Mouse (Mus musculus): Measurements from ENCODE around the gene Myo3a. TPM values are rescaled to one million over a fixed set of nuclear protein-coding genes. Genes with fewer than 3 reads are reported as not detected.
"Not testable (repeated sequence)": the region's sequence is repeated elsewhere in the genome, so short reads cannot be mapped to it uniquely, and the experiment has no call there.

The Myo3a gene
- 0.15 and 0.22 TPM in 2 replicates for polyA plus RNA-seq (2015; fragmentation: Nextera tagmentation; extraction: Ambion mirVana)

DNA sequence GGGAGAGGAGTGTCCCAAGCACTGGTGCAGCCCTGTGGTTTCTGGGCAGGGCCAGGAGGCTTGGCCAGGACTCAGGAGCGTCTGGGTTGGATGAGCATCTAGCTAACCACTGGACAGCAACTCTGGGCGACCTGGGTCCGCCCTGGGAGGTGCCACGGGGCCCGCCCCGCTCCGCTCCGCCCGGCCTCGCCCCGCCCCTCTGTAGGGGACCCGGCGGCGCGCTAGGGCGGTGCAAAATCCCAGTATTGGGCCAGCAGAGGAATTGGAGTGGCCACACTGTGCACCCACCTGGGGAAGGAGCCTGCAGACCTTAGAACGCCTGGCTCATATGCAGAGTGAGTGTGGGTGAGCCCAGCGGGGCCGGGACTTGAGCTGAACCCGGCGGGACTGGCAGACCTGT is at the start of gene Myo3a:
Gene Myo3a, plus strand, starts transcription at position 196 of the 400 bp plus-strand sequence.
- H3K4me1 ChIP-seq = no peaks in the 10 kb centered on the region
- H3K9ac ChIP-seq = no peak within 1 kb of the TSS
- peak; percentile 82 for ATAC-seq (ENCODE audit: insufficient read depth, low FRiP score, low read depth)
- 3% methylated on average over 21 of the region's 21 CpGs for WGBS
- H3K27me3 ChIP-seq (replicated peaks) = no peaks in the 10 kb centered on the region
- H3K4me2 ChIP-seq = peak within 1 kb of the TSS; percentile 51
- no peak within 1 kb of the TSS for H3K27ac ChIP-seq
- peak within 1 kb of the TSS; percentile 30 for H3K4me3 ChIP-seq (replicated peaks)
- no peaks in the 10 kb centered on the region for H3K9me3 ChIP-seq
- no peaks in the 10 kb centered on the region for H3K36me3 ChIP-seq

GRCm38 (mm10) chr2:22250462-22250861 is 23.2 kb downstream of the Myo3a start:
- Histone ChIP-seq H3K27ac (no peak overlapping the region), H3K36me3 (no peaks in the 10 kb centered on the region), H3K4me1 (no peaks in the 10 kb centered on the region), H3K9me3 (no peaks in the 10 kb centered on the region), H3K27me3 (replicated peaks) (no peaks in the 10 kb centered on the region), H3K9ac (no peak overlapping the region), H3K4me3 (replicated peaks) (no peak overlapping the region), H3K4me2 (no peak overlapping the region)
- ATAC-seq (ENCODE audit: insufficient read depth, low FRiP score, low read depth) = no peak
- 61% methylated on average over 3 of the region's 3 CpGs for WGBS

DNA sequence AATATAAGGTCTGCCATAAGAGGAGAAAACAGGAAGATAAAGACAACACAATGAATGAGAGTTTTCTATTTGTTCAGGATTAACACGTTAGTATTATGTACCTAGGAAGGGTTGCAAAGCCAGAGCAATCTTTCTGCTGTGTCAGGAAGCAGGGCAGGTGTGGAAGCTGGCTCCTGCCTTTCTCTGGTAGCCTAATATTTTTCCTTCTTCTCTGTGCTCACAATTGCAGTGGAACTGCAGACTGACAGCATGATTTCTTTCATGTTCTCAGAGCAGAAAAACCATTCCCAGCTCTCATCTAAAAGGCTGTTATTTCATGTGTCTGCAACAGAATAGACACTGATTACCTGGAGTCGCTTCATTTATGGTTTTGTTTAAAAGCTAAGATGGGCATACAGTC is 23.7 kb downstream of the Myo3a start:
- H3K36me3 ChIP-seq = no peaks in the 10 kb centered on the region
- H3K9me3 ChIP-seq = no peaks in the 10 kb centered on the region
- no peak overlapping the region for H3K9ac ChIP-seq
- H3K4me2 ChIP-seq = no peak overlapping the region
- no peak overlapping the region for H3K4me3 ChIP-seq (replicated peaks)
- H3K27ac ChIP-seq = no peak overlapping the region
- WGBS = 58% methylated on average over 2 of the region's 2 CpGs
- no peaks in the 10 kb centered on the region for H3K27me3 ChIP-seq (replicated peaks)
- no peaks in the 10 kb centered on the region for H3K4me1 ChIP-seq
- no peak for ATAC-seq (ENCODE audit: insufficient read depth, low FRiP score, low read depth)

- Histone ChIP-seq H3K4me3 (replicated peaks) (no peak overlapping the region), H3K27ac (no peak overlapping the region), H3K9ac (no peak overlapping the region), H3K9me3 (no peaks in the 10 kb centered on the region), H3K27me3 (replicated peaks) (no peaks in the 10 kb centered on the region), H3K4me1 (no peaks in the 10 kb centered on the region), H3K4me2 (no peak overlapping the region), H3K36me3 (no peaks in the 10 kb centered on the region)
- ATAC-seq (ENCODE audit: insufficient read depth, low FRiP score, low read depth) = no peak
Measured at GRCm38 (mm10) chr2:22255600-22255999, 28.3 kb downstream of the Myo3a start.

GRCm38 (mm10) chr2:22271555-22271954 is 44.3 kb downstream of the Myo3a start:
- ATAC-seq (ENCODE audit: insufficient read depth, low FRiP score, low read depth) = no peak

GRCm38 (mm10) chr2:22285366-22285765 is 58.1 kb downstream of the Myo3a start:
- no peak overlapping the region for H3K9ac ChIP-seq
- H3K36me3 ChIP-seq = no peaks in the 10 kb centered on the region
- H3K4me1 ChIP-seq = no peaks in the 10 kb centered on the region
- no peak for ATAC-seq (ENCODE audit: insufficient read depth, low FRiP score, low read depth)
- H3K4me2 ChIP-seq = no peak overlapping the region
- H3K27me3 ChIP-seq (replicated peaks) = no peaks in the 10 kb centered on the region
- H3K4me3 ChIP-seq (replicated peaks) = no peak overlapping the region
- no peak overlapping the region for H3K27ac ChIP-seq
- WGBS = 47% methylated on average over 2 of the region's 2 CpGs
- no peaks in the 10 kb centered on the region for H3K9me3 ChIP-seq

More at GRCm38 (mm10) chr2:22271555-22271954, 44.3 kb downstream of the Myo3a start:
- Histone ChIP-seq H3K4me1 (no peaks in the 10 kb centered on the region), H3K9ac (no peak overlapping the region), H3K27me3 (replicated peaks) (no peaks in the 10 kb centered on the region), H3K4me3 (replicated peaks) (no peak overlapping the region), H3K9me3 (no peaks in the 10 kb centered on the region), H3K4me2 (no peak overlapping the region), H3K36me3 (no peaks in the 10 kb centered on the region), H3K27ac (no peak overlapping the region)
- 76% methylated on average over 2 of the region's 2 CpGs for WGBS

DNA sequence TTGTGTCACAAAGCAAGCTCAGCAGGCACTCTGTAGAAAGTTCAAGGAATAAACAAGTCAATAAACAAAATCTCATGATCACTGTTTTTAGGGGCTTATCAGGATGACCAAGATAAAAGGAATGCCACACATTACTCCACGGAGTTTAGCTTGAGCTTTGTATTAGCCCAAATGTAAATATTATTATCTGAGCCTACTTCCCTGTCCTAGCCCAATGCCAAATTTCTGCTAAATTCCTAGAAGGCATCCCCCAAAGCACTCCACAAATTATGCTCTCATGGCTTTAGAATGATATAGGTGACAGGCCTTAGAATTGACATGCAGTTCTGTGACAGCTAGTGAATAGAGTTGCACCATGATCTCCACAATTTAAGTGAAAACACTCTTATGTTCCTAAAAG is 58.5 kb downstream of the Myo3a start:
- H3K36me3 ChIP-seq = no peaks in the 10 kb centered on the region
- H3K4me1 ChIP-seq = no peaks in the 10 kb centered on the region
- no peaks in the 10 kb centered on the region for H3K9me3 ChIP-seq
- WGBS = 24% methylated on average over 1 of the region's 1 CpGs
- no peak overlapping the region for H3K4me2 ChIP-seq
- H3K9ac ChIP-seq = no peak overlapping the region
- ATAC-seq (ENCODE audit: insufficient read depth, low FRiP score, low read depth) = no peak
- H3K27ac ChIP-seq = no peak overlapping the region
- no peak overlapping the region for H3K4me3 ChIP-seq (replicated peaks)
- no peaks in the 10 kb centered on the region for H3K27me3 ChIP-seq (replicated peaks)

DNA sequence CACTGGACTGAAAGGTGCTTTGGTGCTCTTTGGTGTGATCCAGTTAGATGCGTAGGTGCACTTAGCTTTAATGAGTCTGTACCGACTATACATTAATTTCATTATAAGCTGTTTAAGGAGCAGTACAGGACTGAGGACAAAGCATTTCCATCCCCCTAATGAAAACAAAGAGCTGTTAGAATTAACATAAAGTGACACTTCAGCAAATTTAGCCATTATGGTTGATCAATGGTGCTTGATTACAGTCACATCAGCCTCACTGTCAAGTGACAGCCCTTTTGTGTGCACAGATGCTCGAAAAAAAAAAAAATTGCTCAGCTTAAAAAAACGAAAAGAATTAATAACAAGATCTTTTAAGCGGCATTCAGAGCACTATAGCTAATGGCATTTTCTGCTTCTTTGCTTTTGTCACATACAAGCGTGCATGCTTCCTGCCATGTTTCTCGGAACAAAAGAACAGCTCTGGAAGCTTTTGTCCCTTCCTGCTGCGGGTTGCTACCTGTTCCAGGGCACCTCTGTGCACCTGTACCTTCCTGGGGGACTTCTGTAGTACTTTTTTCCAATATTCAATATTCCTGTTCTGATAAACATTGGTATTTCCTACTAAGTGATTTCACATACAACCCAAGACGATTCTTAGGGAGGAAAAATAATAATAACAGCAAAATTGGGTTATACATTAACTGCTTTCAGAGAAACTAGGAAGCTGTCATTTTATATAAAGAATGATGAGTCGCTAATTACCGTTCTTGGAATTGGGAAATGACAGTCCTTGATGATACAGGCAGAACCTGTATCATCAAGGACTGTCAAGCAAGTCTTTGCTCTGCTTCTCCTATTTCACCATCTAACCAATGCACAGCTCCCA is 66.5 kb downstream of the Myo3a start:
- no peak overlapping the region for H3K27ac ChIP-seq
- H3K27me3 ChIP-seq (replicated peaks) = no peaks in the 10 kb centered on the region
- ATAC-seq (ENCODE audit: insufficient read depth, low FRiP score, low read depth) = no peak
- 67% methylated on average over 11 of the region's 11 CpGs for WGBS
- H3K9me3 ChIP-seq = no peaks in the 10 kb centered on the region
- H3K4me3 ChIP-seq (replicated peaks) = no peak overlapping the region
- H3K4me2 ChIP-seq = no peak overlapping the region
- H3K36me3 ChIP-seq = no peaks in the 10 kb centered on the region
- no peak overlapping the region for H3K9ac ChIP-seq
- no peaks in the 10 kb centered on the region for H3K4me1 ChIP-seq

DNA sequence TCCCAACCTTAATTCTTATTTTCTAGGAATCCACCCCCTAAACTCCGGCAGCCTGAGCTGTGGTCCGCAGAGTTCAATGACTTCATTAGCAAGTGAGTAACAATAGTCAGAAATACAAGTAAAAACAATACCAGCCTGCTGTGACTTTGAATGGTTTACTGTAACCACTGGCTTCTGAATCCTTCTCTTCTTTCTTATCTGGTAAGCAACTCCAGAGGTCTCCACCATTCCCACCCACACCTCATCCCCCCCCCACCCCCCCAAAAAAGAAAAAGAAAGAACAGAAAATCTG is 67.1 kb downstream of the Myo3a start:
- WGBS = 48% methylated on average over 2 of the region's 2 CpGs
- no peak for ATAC-seq (ENCODE audit: insufficient read depth, low FRiP score, low read depth)
- Histone ChIP-seq H3K4me2 (no peak overlapping the region), H3K27me3 (replicated peaks) (no peaks in the 10 kb centered on the region), H3K4me3 (replicated peaks) (no peak overlapping the region), H3K9ac (no peak overlapping the region), H3K9me3 (no peaks in the 10 kb centered on the region), H3K27ac (no peak overlapping the region), H3K36me3 (no peaks in the 10 kb centered on the region), H3K4me1 (no peaks in the 10 kb centered on the region)

- no peaks in the 10 kb centered on the region for H3K27me3 ChIP-seq (replicated peaks)
- WGBS = 53% methylated on average over 1 of the region's 1 CpGs
- no peak for ATAC-seq (ENCODE audit: insufficient read depth, low FRiP score, low read depth)
- no peak overlapping the region for H3K4me3 ChIP-seq (replicated peaks)
- no peak overlapping the region for H3K9ac ChIP-seq
- H3K4me1 ChIP-seq = no peaks in the 10 kb centered on the region
- no peak overlapping the region for H3K4me2 ChIP-seq
- no peaks in the 10 kb centered on the region for H3K36me3 ChIP-seq
- no peak overlapping the region for H3K27ac ChIP-seq
- no peaks in the 10 kb centered on the region for H3K9me3 ChIP-seq
Measured at GRCm38 (mm10) chr2:22297913-22298312, 70.6 kb downstream of the Myo3a start.

DNA sequence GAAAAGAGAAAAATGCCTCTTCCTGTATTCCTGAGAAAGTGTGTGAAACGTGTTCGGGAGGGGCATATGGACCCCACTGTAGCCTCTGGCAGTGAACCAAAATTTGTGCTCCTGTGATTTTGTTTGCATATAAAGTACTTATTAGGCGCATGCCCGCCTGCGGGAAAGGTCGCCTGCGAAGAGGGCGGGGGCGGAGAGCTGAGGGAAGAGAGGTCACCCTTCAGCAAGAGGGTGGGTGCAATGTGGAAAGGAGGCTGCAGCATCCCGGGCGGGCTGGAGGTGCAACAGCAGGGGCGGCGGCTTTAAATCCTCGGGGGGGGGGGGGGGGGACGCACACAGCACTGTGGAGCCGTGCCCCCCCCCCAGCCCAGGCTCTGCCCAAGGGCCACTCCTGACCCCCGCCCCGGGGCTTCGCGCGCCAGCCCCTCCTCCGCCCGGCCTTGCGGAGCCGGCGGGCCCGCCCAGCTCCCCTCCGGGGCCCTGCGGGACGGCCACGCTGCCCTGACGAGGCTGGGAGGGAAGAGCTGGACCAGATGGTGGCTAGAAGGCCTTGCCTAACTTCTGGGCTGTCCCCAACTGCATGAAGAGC is 111.1 kb downstream of the Myo3a start:
- no peaks in the 10 kb centered on the region for H3K9me3 ChIP-seq
- H3K4me1 ChIP-seq = no peaks in the 10 kb centered on the region
- no peak overlapping the region for H3K9ac ChIP-seq
- ATAC-seq (ENCODE audit: insufficient read depth, low FRiP score, low read depth) = peak; percentile 86
- peak overlapping the region; percentile 81 for H3K4me2 ChIP-seq
- H3K27ac ChIP-seq = no peak overlapping the region
- peak overlapping the region; percentile 39 for H3K4me3 ChIP-seq (replicated peaks)
- no peaks in the 10 kb centered on the region for H3K27me3 ChIP-seq (replicated peaks)
- H3K36me3 ChIP-seq = no peaks in the 10 kb centered on the region
- 3% methylated on average over 25 of the region's 32 CpGs for WGBS

DNA sequence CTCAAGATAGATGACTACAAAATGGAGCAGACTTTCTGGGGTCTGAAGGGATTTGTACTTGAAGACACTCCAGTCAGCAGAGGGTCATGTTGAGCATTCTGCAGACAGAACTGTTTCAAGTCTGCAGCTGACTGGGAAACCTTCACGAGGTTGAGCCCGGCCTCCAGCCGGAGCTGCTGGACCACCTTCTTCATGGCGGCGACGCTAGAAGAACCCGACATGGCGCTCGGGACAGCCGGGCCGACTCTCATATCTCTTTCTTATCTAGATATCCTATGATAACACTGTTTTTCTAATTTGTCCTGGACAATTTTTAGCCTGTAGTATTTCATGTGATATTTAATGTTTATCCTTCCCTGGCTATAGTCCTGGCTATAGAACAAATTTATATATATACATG is 183.2 kb downstream of the Myo3a start:
- not testable (repeated sequence) for H3K27me3 ChIP-seq (replicated peaks); H3K9ac ChIP-seq; H3K4me3 ChIP-seq (replicated peaks); H3K36me3 ChIP-seq; H3K9me3 ChIP-seq; ATAC-seq (ENCODE audit: insufficient read depth, low FRiP score, low read depth); H3K27ac ChIP-seq; H3K4me1 ChIP-seq; H3K4me2 ChIP-seq
- WGBS = 96% methylated on average over 11 of the region's 11 CpGs
